Mouse (Mus musculus): Measurements from ENCODE around the gene Dennd2d.

- TF ChIP-seq CTCF (IDR thresholded peaks at IDR 0.05; ENCODE audit: extremely low read depth, insufficient read depth, low read length) = no peak
- no peak for TF ChIP-seq POLR2A (IDR thresholded peaks at IDR 0.05; ENCODE audit: extremely low read depth, insufficient read depth, low read length)
These were observed 44.2 kb downstream of the Dennd2d start for GRCm38 (mm10) chr3:106526411-106526810.

Measured in cortical plate, adult 2 months (tissue).